Mouse (Mus musculus) heart, postnatal 0 days (tissue): Measurements from ENCODE around the gene Gm38100.

ENCODE experiments used
- CTCF ChIP-seq: IDR thresholded peaks from 2 replicates; pipeline ENCODE4 v1.5.1; 2016; ENCODE audit warnings: antibody characterized with exemption, control low read depth, low read depth
- EP300 ChIP-seq: IDR thresholded peaks from 2 replicates; pipeline ENCODE4 v1.6.1; 2016; ENCODE audit warnings: antibody characterized with exemption, low read depth

- TF ChIP-seq EP300 (no peak), CTCF (no peak)
These were observed 8.1 kb upstream of the Gm38100 start for GRCm38 (mm10) chr1:175912038-175912437.
